Mouse (Mus musculus): ENCODE results near the gene Adat3.

GRCm38 (mm10) chr10:80570419-80570818, 32.3 kb upstream of the Adat3 start:
- no peak for TF ChIP-seq CTCF (IDR thresholded peaks at IDR 0.05; ENCODE audit: low read depth, low read length)
- no peak for TF ChIP-seq POLR2A (IDR thresholded peaks at IDR 0.05; ENCODE audit: extremely low read depth, insufficient read depth, low read length)
